Mouse (Mus musculus) WW6 (cell line): ENCODE data around the gene Elmsan1.
"Not testable (repeated sequence)": the region's sequence is repeated elsewhere in the genome, so short reads cannot be mapped to it uniquely, and the experiment has no call there.

Experiments used
- DNase-seq: peaks from one replicate; pipeline ENCODE4 v3.0.0-alpha.2; 2013; ENCODE audit warnings: low read depth, low spot score

Elmsan1 gene

DNA sequence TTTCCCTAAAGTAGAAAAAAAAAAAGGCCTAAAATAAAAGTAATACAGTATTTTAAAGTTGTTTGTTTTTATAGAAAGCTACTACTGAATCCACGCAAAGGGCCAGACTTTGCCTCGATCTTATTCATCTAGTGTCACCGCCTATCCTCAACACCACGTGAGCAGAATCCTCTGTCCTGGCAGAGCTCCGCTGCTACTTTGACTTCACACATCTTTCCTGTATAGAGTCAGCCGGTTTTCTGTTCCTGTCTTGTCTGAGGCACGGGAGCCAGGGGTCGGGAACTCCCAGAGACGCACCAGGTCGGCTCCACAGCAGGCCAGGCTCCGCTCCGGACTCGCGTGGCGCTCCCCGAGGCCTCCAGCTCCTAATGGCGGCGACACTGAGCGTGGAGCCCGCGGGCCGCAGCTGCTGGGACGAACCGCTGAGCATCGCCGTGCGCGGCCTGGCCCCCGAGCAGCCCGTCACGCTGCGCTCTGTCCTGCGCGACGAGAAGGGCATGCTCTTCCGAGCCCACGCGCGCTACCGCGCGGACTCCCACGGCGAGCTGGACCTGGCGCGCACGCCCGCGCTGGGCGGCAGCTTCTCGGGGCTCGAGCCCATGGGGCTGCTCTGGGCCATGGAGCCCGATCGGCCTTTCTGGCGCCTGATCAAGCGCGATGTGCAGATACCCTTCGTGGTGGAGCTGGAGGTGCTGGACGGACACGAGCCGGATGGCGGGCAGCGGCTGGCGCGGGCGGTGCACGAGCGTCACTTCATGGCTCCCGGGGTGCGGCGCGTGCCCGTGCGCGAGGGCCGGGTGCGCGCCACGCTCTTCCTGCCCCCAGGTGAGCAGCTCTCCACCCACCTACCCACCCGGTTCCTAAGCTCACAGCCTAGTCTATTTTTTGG lies 117.8 kb downstream of the Elmsan1 start, which contains the start of gene Acot6:
Gene Acot6, plus strand, starts transcription at position 51 of the 889 bp plus-strand sequence.
- not testable (repeated sequence) for DNase-seq

DNA sequence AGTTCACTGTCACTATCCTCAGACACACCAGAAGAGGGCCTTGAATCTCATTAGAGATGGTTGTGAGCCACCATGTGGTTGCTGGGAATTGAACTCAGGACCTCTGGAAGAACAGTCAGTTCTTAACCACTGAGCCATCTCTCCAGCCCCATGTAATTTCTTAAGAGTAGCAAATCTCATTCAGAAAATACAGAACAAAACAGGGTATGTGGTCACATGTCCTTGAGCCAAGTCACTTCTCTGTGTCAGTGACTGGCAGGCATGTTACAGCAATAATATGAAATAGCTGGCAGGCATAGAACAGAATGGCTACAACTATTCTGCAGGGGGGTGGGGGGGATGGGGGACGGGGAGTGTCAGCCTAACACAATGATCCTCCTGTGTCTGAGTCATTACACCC lies 118.6 kb downstream of the Elmsan1 start:
- no peak for DNase-seq

DNA sequence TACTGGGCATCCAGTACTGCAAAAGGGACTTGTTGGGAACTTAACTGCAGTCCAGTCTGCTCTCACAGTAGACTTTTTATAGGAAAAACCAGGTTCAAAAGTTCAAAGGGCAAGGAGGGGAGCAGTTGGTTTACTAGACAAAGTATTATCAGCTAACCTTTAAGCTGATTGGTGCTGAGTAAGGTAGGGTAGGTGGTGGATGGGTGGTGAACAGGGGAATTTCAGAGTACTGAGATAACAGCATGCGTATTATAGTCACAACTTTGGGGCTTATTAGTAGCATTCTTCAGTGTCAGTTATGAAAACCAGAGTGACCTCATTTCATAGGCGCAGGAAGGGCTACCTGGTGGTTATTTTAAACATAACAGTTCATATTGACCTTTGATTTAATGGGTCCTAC lies 119.1 kb downstream of the Elmsan1 start:
- no peak for DNase-seq
